Mouse (Mus musculus) lung, postnatal 0 days (tissue): ENCODE results near the gene Dvl3.

Source experiments
- CTCF ChIP-seq: IDR thresholded peaks from 2 replicates; pipeline ENCODE4 v1.5.1; 2016; ENCODE audit warnings: antibody characterized with exemption, mild to moderate bottlenecking
- EP300 ChIP-seq: IDR thresholded peaks from 2 replicates; pipeline ENCODE4 v1.6.1; 2016; ENCODE audit warnings: antibody characterized with exemption, mild to moderate bottlenecking, control low read depth

DNA sequence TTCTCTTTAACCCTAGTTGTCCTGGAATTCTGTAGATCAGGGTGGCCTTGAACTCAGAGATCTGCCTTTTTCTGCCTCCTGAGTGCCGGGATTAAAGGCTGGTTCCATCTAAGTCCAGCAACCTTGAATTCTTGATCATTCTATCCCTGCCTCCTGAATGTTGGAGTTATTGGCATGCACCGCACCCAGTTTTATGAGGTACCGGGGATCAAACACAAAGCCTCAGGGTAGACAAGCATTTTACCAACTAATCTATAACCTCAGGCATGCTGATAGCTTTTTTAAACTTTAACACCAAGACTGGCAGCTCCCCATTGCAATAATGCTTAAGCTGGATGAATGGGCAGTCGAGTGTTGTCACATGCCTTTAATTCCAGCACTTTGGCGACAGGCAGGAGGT is 30.6 kb downstream of the Dvl3 start:
- TF ChIP-seq CTCF = no peak
- TF ChIP-seq EP300 = no peak
